Mouse (Mus musculus) liver, embryonic 14.5 days (tissue): ENCODE results near the gene Pnmal2. TPM values are rescaled to one million over a fixed set of nuclear protein-coding genes. Genes with fewer than 3 reads are reported as not detected.

Experiments used
- ATAC-seq: fragments of 200-750 bp; cut with Nextera tagmentation; 2 replicates; pipeline ENCODE4 v1.8.0; 2017; ENCODE audit warnings: moderate number of reproducible peaks, mild to moderate bottlenecking, moderate library complexity; ENCODE audit not compliant: insufficient read depth
- DNase-seq, 3 experiments: peaks; one replicate each; pipeline ENCODE4 v3.0.0-alpha.2; 2012 to 2013; ENCODE audit warnings: low read depth in 3 of 3, low spot score in 3 of 3
- H3K27ac ChIP-seq: fragments of 300-500 bp; sonication (generic); 2 replicates; pipeline ENCODE4 v1.5.1; 2014; ENCODE audit warnings: moderate library complexity, mild to moderate bottlenecking, control low read depth, inconsistent platforms
- H3K27me3 ChIP-seq: fragments of 300-500 bp; sonication (generic); 2 replicates; pipeline ENCODE4 v1.6.1; 2014; ENCODE audit warnings: mild to moderate bottlenecking, low read length, moderate library complexity; ENCODE audit not compliant: control insufficient read depth, insufficient read depth
- H3K36me3 ChIP-seq: fragments of 300-500 bp; sonication (generic); replicated peaks from 2 replicates; pipeline ENCODE4 v1.6.1; 2014; ENCODE audit warnings: low read depth; ENCODE audit not compliant: control insufficient read depth, insufficient read depth
- H3K4me1 ChIP-seq, 2 experiments: fragments of 200-500 bp in 1 of 2; fragments of 300-500 bp in 1 of 2; sonication (generic) in 1 of 2; replicated peaks; 2 replicates each; pipeline ENCODE4 v1.6.1; 2012 to 2014; ENCODE audit warnings: antibody characterized with exemption in 1 of 2, inconsistent platforms in 1 of 2, low read length in 1 of 2; ENCODE audit not compliant: control insufficient read depth in 2 of 2, insufficient read depth in 2 of 2
- H3K4me2 ChIP-seq: fragments of 300-500 bp; sonication (generic); 2 replicates; pipeline ENCODE4 v1.6.1; 2014; ENCODE audit warnings: low read depth, mild to moderate bottlenecking, control low read depth, moderate library complexity
- H3K4me3 ChIP-seq, 2 experiments: fragments of 200-500 bp in 1 of 2; fragments of 300-500 bp in 1 of 2; sonication (generic) in 1 of 2; 2 replicates each; pipeline ENCODE4 v1.5.1; 2012 to 2014; ENCODE audit warnings: low read depth in 2 of 2, low read length in 2 of 2, mild to moderate bottlenecking in 2 of 2, control low read depth in 1 of 2, inconsistent platforms in 1 of 2, moderate library complexity in 1 of 2; ENCODE audit not compliant: insufficient read depth in 1 of 2
- H3K9ac ChIP-seq: fragments of 300-500 bp; sonication (generic); replicated peaks from 2 replicates; pipeline ENCODE4 v1.6.1; 2014; ENCODE audit warnings: mild to moderate bottlenecking, control low read depth, moderate library complexity
- H3K9me3 ChIP-seq: fragments of 300-500 bp; sonication (generic); 2 replicates; pipeline ENCODE4 v1.6.1; 2016; ENCODE audit warnings: low read length, mixed read lengths; ENCODE audit not compliant: control insufficient read depth
- CTCF ChIP-seq: IDR thresholded peaks from 2 replicates; pipeline ENCODE4 v1.5.1; 2016; ENCODE audit warnings: antibody characterized with exemption, low read depth, control low read depth
- EP300 ChIP-seq: IDR thresholded peaks from 2 replicates; pipeline ENCODE4 v1.6.1; 2016; ENCODE audit warnings: antibody characterized with exemption, low read depth
- WGBS: fragments of 180-500 bp; shearing (Covaris S2); extraction: QIAGEN DNeasy Blood & Tissue Kit; methylation state at CpG from one replicate; pipeline ENCODE4 v1.1.7; 2014; ENCODE audit not compliant: insufficient replicate concordance; 5-methylcytosine and 5-hydroxymethylcytosine counted together
- polyA plus RNA-seq, 2 experiments: library from polyadenylated mRNA; depleted of rRNA in 1 of 2; stranded (reverse) in 1 of 2; unstranded in 1 of 2; fragments of >200 nt; fragmentation: Nextera tagmentation in 1 of 2; extraction: Ambion mirVana in 1 of 2; gene quantifications; 2 replicates each; pipeline versions ENCODE4 v1.2.1 to v1.2.3; 2012 to 2014

Pnmal2 gene
- polyA plus RNA-seq, 2 experiments: 0.04 to 0.08 TPM

DNA sequence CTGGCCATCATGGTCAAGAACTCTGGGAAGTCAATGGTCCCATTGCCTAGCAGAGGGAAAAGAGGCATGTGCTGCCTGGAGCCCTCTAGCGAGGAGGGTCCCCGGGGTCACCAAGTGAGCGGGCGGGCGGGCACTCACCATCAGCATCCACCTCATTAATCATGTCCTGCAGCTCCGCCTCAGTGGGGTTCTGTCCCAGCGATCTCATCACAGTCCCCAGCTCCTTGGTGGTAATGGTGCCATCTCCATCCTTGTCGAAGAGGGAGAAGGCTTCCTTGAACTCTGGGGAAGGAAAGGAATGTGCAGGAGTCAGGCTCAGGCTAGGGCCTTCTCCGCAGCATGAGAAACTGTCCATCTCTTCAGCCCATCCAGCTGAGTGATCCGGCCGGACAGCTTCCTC, 27.0 kb upstream of the Pnmal2 start:
- H3K4me1 ChIP-seq: peaks cover 13 to 23% of the 10 kb centered on the region in 2 experiments
- H3K4me2 ChIP-seq: no peak overlapping the region
- no peak for DNase-seq
- H3K9ac ChIP-seq: no peak overlapping the region
- WGBS: 88% methylated on average over 11 of the region's 11 CpGs
- TF ChIP-seq EP300 (no peak), CTCF (no peak)
- H3K27ac ChIP-seq: no peak overlapping the region
- no peak overlapping the region for H3K4me3 ChIP-seq
- no peaks in the 10 kb centered on the region for H3K27me3 ChIP-seq
- no peak for ATAC-seq
- no peaks in the 10 kb centered on the region for H3K9me3 ChIP-seq
- H3K36me3 ChIP-seq: peaks cover 40% of the 10 kb centered on the region

- Histone ChIP-seq H3K27me3 (no peaks in the 10 kb centered on the region), H3K9ac (no peak overlapping the region), H3K4me3 (no peak overlapping the region), H3K9me3 (no peaks in the 10 kb centered on the region), H3K27ac (no peak overlapping the region), H3K4me1 (peaks cover 15 to 27% of the 10 kb centered on the region in 2 experiments), H3K36me3 (peaks cover 40% of the 10 kb centered on the region), H3K4me2 (no peak overlapping the region)
- TF ChIP-seq EP300: no peak
- TF ChIP-seq CTCF: no peak
- 93% methylated on average over 9 of the region's 9 CpGs for WGBS
- DNase-seq (no peak), ATAC-seq (no peak)
Observed at GRCm38 (mm10) chr7:16918014-16918413, 26.5 kb upstream of the Pnmal2 start.

DNA sequence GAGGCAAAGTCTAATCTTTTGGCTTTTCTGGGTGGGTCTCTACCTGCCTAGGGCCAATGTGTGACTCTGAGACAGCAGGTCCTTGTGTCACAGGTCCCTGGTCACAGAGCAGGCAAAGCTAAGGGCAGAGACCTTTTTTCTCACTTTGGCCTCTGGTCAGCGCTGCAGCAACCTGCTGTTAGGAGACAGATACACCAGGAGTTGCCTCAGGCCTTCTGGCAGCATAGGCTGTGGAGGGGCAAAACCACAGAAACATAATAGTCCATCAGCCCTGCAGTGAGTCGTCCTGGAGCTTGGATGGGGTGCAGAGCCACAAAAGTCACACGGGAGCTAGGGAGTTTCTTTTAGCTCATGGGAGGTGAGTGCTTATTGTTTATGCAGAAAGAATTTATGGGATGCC, 25.8 kb upstream of the Pnmal2 start:
- Histone ChIP-seq H3K4me1 (peaks cover 15 to 27% of the 10 kb centered on the region in 2 experiments), H3K9me3 (no peaks in the 10 kb centered on the region), H3K27me3 (no peaks in the 10 kb centered on the region), H3K36me3 (peaks cover 40% of the 10 kb centered on the region), H3K4me2 (no peak overlapping the region), H3K4me3 (no peak overlapping the region), H3K27ac (no peak overlapping the region), H3K9ac (no peak overlapping the region)
- DNase-seq: no peak
- no peak for ATAC-seq
- no peak for TF ChIP-seq EP300
- no peak for TF ChIP-seq CTCF
- 75% methylated on average over 3 of the region's 3 CpGs for WGBS

- Histone ChIP-seq H3K4me3 (no peak overlapping the region), H3K36me3 (peaks cover 37% of the 10 kb centered on the region), H3K4me2 (no peak overlapping the region), H3K27me3 (no peaks in the 10 kb centered on the region), H3K4me1 (peaks cover 15 to 28% of the 10 kb centered on the region in 2 experiments), H3K9ac (no peak overlapping the region), H3K9me3 (no peaks in the 10 kb centered on the region), H3K27ac (no peak overlapping the region)
- DNase-seq (peak in 1 of 3 experiments; percentile 54), ATAC-seq (no peak)
- 49% methylated on average over 13 of the region's 13 CpGs for WGBS
- peak; percentile 57 for TF ChIP-seq EP300
- no peak for TF ChIP-seq CTCF
Observed at GRCm38 (mm10) chr7:16919395-16920149, 24.9 kb upstream of the Pnmal2 start.

DNA sequence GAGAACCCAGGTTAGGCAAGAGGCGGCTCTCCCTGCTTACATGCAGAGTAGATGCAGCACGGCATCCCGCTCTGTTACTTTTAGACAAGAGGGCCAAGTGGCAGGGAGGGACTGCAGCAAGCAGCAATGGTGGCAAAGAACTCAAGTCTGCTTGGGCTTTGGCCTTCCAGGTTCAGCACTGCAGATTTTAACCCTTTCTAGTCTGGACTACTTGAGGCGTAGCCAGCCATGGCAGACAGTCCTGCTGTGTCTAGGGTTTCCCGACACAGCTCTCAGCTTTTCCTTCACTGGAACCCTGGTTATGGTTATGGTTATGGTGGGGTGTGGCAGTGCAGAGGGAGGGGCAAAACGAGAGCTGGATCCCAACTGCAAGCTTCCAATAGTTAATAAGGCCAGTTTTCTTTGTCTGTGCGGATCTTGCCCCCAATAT, 24.3 kb upstream of the Pnmal2 start:
- no peak for DNase-seq
- no peak overlapping the region for H3K9ac ChIP-seq
- 83% methylated on average over 7 of the region's 7 CpGs for WGBS
- no peak for ATAC-seq
- peaks cover 17 to 32% of the 10 kb centered on the region in 2 experiments for H3K4me1 ChIP-seq
- H3K4me3 ChIP-seq: no peak overlapping the region
- H3K36me3 ChIP-seq: peaks cover 32% of the 10 kb centered on the region
- H3K9me3 ChIP-seq: no peaks in the 10 kb centered on the region
- H3K27ac ChIP-seq: no peak overlapping the region
- TF ChIP-seq EP300 (no peak), CTCF (no peak)
- no peak overlapping the region for H3K4me2 ChIP-seq
- H3K27me3 ChIP-seq: no peaks in the 10 kb centered on the region
